Mouse (Mus musculus) liver, embryonic 16.5 days (tissue): ENCODE measurements around the gene Cacna2d3. TPM values are rescaled to one million over a fixed set of nuclear protein-coding genes. Genes with fewer than 3 reads are reported as not detected.

Experiments
- ATAC-seq: fragments of 200-750 bp; cut with Nextera tagmentation; 2 replicates; pipeline ENCODE4 v1.8.0; 2017; ENCODE audit warnings: low read depth, mild to moderate bottlenecking, moderate number of reproducible peaks, moderate library complexity
- H3K27ac ChIP-seq: fragments of 300-500 bp; sonication (generic); 2 replicates; pipeline ENCODE4 v1.5.1; 2014; ENCODE audit warnings: mild to moderate bottlenecking, low read length
- H3K27me3 ChIP-seq: fragments of 300-500 bp; sonication (generic); 2 replicates; pipeline ENCODE4 v1.6.1; 2014; ENCODE audit warnings: low read depth, low read length, mixed read lengths; ENCODE audit not compliant: control insufficient read depth, insufficient read depth
- H3K36me3 ChIP-seq: fragments of 300-500 bp; sonication (generic); 2 replicates; pipeline ENCODE4 v1.6.1; 2014; ENCODE audit warnings: mild to moderate bottlenecking; ENCODE audit not compliant: control insufficient read depth, insufficient read depth
- H3K4me1 ChIP-seq: fragments of 300-500 bp; sonication (generic); 2 replicates; pipeline ENCODE4 v1.6.1; 2014; ENCODE audit warnings: low read depth, low read length, mixed read lengths; ENCODE audit not compliant: control insufficient read depth
- H3K4me2 ChIP-seq: fragments of 300-500 bp; sonication (generic); 2 replicates; pipeline ENCODE4 v1.6.1; 2014; ENCODE audit warnings: low read depth, low read length, mixed read lengths
- H3K4me3 ChIP-seq: fragments of 300-500 bp; sonication (generic); 2 replicates; pipeline ENCODE4 v1.5.1; 2014; ENCODE audit warnings: low read depth, mild to moderate bottlenecking, low read length
- H3K9ac ChIP-seq: fragments of 300-500 bp; sonication (generic); 2 replicates; pipeline ENCODE4 v1.6.1; 2014; ENCODE audit warnings: low read depth, low read length
- H3K9me3 ChIP-seq: fragments of 300-500 bp; sonication (generic); replicated peaks from 2 replicates; pipeline ENCODE4 v1.6.1; 2016; ENCODE audit warnings: low read length; ENCODE audit not compliant: control insufficient read depth
- WGBS: fragments of 180-500 bp; shearing (Covaris S2); extraction: QIAGEN DNeasy Blood & Tissue Kit; methylation state at CpG from one replicate; pipeline ENCODE4 v1.1.7; 2014; ENCODE audit not compliant: insufficient replicate concordance; 5-methylcytosine and 5-hydroxymethylcytosine counted together
- polyA plus RNA-seq: library from polyadenylated mRNA; unstranded; fragments of >200 nt; fragmentation: Nextera tagmentation; extraction: Ambion mirVana; gene quantifications from 2 replicates; pipeline ENCODE4 v1.2.1, GENCODE M21; 2015

Cacna2d3 gene
- polyA plus RNA-seq, 1 experiment from 2014 or later: 0.02 TPM

- WGBS: 54% methylated on average over 3 of the region's 3 CpGs
- Histone ChIP-seq H3K27me3 (no peaks in the 10 kb centered on the region), H3K9me3 (no peaks in the 10 kb centered on the region), H3K4me3 (no peak overlapping the region), H3K4me1 (no peaks in the 10 kb centered on the region), H3K9ac (no peak overlapping the region), H3K27ac (no peak overlapping the region), H3K4me2 (no peak overlapping the region), H3K36me3 (no peaks in the 10 kb centered on the region)
- no peak for ATAC-seq
Measured at GRCm38 (mm10) chr14:29556152-29556551, 165.5 kb downstream of the Cacna2d3 start.

- no peaks in the 10 kb centered on the region for H3K9me3 ChIP-seq
- no peaks in the 10 kb centered on the region for H3K36me3 ChIP-seq
- H3K4me1 ChIP-seq: no peaks in the 10 kb centered on the region
- no peak overlapping the region for H3K4me3 ChIP-seq
- 56% methylated on average over 5 of the region's 5 CpGs for WGBS
- H3K9ac ChIP-seq: no peak overlapping the region
- ATAC-seq: no peak
- no peak overlapping the region for H3K27ac ChIP-seq
- H3K27me3 ChIP-seq: no peaks in the 10 kb centered on the region
- H3K4me2 ChIP-seq: no peak overlapping the region
Measured at GRCm38 (mm10) chr14:29552471-29552870, 169.2 kb downstream of the Cacna2d3 start.

GRCm38 (mm10) chr14:29548646-29549045 is 173.0 kb downstream of the Cacna2d3 start:
- Histone ChIP-seq H3K4me2 (no peak overlapping the region), H3K4me3 (no peak overlapping the region), H3K9ac (no peak overlapping the region), H3K4me1 (no peaks in the 10 kb centered on the region), H3K9me3 (no peaks in the 10 kb centered on the region), H3K27me3 (no peaks in the 10 kb centered on the region), H3K36me3 (no peaks in the 10 kb centered on the region), H3K27ac (no peak overlapping the region)
- no peak for ATAC-seq
- 53% methylated on average over 5 of the region's 5 CpGs for WGBS

GRCm38 (mm10) chr14:29530516-29530915 is 191.1 kb downstream of the Cacna2d3 start:
- Histone ChIP-seq H3K4me2 (no peak overlapping the region), H3K36me3 (no peaks in the 10 kb centered on the region), H3K27ac (no peak overlapping the region), H3K9me3 (no peaks in the 10 kb centered on the region), H3K27me3 (no peaks in the 10 kb centered on the region), H3K9ac (no peak overlapping the region), H3K4me1 (no peaks in the 10 kb centered on the region), H3K4me3 (no peak overlapping the region)
- 59% methylated on average over 3 of the region's 3 CpGs for WGBS
- no peak for ATAC-seq

GRCm38 (mm10) chr14:29528696-29529095 is 193.0 kb downstream of the Cacna2d3 start:
- Histone ChIP-seq H3K9me3 (no peaks in the 10 kb centered on the region), H3K36me3 (no peaks in the 10 kb centered on the region), H3K9ac (no peak overlapping the region), H3K4me1 (no peaks in the 10 kb centered on the region), H3K4me2 (no peak overlapping the region), H3K4me3 (no peak overlapping the region), H3K27ac (no peak overlapping the region), H3K27me3 (no peaks in the 10 kb centered on the region)
- ATAC-seq: no peak
- whole genome bisulfite sequencing: 64% methylated on average over 10 of the region's 10 CpGs

- H3K4me1 ChIP-seq: no peaks in the 10 kb centered on the region
- H3K9me3 ChIP-seq: no peaks in the 10 kb centered on the region
- H3K4me2 ChIP-seq: no peak overlapping the region
- H3K27ac ChIP-seq: no peak overlapping the region
- 45% methylated on average over 7 of the region's 7 CpGs for WGBS
- H3K4me3 ChIP-seq: no peak overlapping the region
- H3K36me3 ChIP-seq: no peaks in the 10 kb centered on the region
- no peak for ATAC-seq
- no peaks in the 10 kb centered on the region for H3K27me3 ChIP-seq
- H3K9ac ChIP-seq: no peak overlapping the region
Measured at GRCm38 (mm10) chr14:29519751-29520669, 201.7 kb downstream of the Cacna2d3 start.

- Histone ChIP-seq H3K9me3 (no peaks in the 10 kb centered on the region), H3K4me1 (no peaks in the 10 kb centered on the region), H3K4me3 (no peak overlapping the region), H3K27me3 (no peaks in the 10 kb centered on the region), H3K36me3 (no peaks in the 10 kb centered on the region), H3K27ac (no peak overlapping the region), H3K4me2 (no peak overlapping the region), H3K9ac (no peak overlapping the region)
- 50% methylated on average over 5 of the region's 5 CpGs for WGBS
- no peak for ATAC-seq
Measured at GRCm38 (mm10) chr14:29502667-29503066, 219.0 kb downstream of the Cacna2d3 start.

- Histone ChIP-seq H3K4me2 (no peak overlapping the region), H3K4me1 (no peaks in the 10 kb centered on the region), H3K4me3 (no peak overlapping the region), H3K27me3 (no peaks in the 10 kb centered on the region), H3K36me3 (no peaks in the 10 kb centered on the region), H3K27ac (no peak overlapping the region), H3K9ac (no peak overlapping the region), H3K9me3 (no peaks in the 10 kb centered on the region)
- ATAC-seq: no peak
- 50% methylated on average over 8 of the region's 8 CpGs for WGBS
Measured at GRCm38 (mm10) chr14:29498546-29499290, 222.9 kb downstream of the Cacna2d3 start.

- Histone ChIP-seq H3K4me2 (no peak overlapping the region), H3K27me3 (no peaks in the 10 kb centered on the region), H3K4me3 (no peak overlapping the region), H3K4me1 (no peaks in the 10 kb centered on the region), H3K27ac (no peak overlapping the region), H3K9ac (no peak overlapping the region), H3K9me3 (no peaks in the 10 kb centered on the region), H3K36me3 (no peaks in the 10 kb centered on the region)
- no peak for ATAC-seq
- WGBS: 59% methylated on average over 3 of the region's 3 CpGs
Measured at GRCm38 (mm10) chr14:29496552-29496951, 225.1 kb downstream of the Cacna2d3 start.
